Mouse (Mus musculus) ovary, postnatal 10 days (tissue): ENCODE results near the gene Gnb5.

Experiments used
- DNase-seq: peaks from one replicate; pipeline ENCODE4 v3.0.0; 2022; ENCODE audit warnings: low spot score

Gene Gnb5

DNA sequence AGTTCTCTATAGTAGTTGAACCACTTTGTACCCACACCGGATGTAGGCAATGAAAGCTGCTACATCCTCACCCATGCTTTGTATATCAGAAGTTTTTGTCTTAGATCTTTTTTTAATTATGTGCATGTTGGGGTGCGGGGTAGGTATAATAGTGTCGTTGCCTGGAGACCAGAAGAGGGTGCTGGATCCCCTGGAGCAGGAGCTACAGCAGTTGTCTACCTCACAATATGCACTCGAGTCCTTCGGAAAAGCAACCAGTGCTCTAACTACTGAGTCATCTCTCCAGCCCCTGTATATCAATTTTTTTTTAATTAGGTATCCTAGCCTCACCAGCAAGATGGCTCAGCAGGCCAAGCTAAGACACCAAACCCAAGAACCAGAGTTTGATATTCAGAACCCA is 927 bp downstream of the Gnb5 start:
- DNase-seq: no peak

DNA sequence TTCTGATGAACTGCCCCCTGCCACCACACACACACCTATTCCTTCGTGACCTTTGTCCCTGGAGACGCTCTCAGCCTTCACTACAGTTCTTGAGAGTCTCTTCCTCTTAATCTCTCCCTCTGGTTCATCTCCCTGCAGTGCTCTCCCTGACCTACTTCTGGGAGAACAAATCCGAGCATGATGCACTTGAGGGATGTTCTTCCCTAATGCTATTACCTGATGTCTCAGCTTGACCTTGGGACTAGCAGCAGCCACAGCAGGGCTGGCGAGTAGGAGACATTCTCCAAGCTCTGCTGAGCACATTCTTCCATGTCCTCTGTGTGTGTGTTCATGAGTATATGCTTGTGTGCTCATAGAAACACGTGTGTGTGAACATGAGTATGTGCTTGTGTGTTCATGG is 2.5 kb downstream of the Gnb5 start:
- DNase-seq: no peak

DNA sequence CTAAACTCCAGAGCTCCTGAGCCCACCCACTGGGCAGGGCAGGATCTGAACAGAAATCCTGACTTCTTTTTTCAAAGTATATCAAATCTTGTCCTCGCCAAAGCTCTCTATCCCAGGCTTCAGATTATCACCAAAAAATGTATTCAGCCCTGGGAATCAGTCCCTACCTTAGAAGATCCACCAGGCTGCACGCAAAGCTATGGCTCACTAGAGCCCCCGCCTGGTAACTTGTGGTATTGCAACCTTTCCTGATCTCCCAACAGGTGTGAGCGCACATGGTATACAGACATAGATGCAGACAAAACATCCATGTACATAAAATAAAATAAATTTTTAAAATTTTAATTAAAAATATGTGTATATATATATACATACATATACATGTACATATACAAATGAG is 5.9 kb downstream of the Gnb5 start:
- DNase-seq: peak; percentile 53

DNA sequence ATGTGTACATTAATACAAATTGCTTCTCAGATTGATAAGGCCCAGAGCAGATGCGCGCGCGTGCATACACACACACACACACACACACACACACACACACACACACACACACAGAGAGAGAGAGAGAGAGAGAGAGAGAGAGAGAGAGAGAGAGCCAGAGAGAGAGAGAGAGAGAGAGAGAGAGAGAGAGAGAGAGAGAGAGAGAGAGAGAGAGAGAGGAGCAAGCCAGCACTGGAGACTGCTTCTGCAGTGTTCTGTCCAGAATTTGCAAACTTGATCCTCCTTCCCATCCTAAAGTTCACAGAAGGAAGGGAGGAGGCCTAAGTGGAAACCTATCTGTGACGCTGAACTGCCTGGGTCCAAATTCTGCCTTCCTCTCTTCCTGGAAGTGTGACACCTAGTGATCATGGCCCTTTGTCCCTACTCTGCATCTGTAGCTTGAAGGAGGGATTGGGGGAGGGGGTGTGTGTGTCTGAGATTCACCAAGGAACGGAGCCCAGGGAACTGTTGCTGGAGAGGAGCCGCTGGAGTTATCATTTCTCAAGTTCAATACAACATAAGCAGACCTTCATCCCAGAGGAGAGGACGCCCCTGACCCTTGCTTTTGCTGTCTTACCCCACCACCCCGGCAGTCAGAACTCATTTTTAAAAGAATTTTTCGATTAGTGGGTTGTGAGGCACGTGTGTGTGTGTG is 7.2 kb downstream of the Gnb5 start:
- DNase-seq: no peak

DNA sequence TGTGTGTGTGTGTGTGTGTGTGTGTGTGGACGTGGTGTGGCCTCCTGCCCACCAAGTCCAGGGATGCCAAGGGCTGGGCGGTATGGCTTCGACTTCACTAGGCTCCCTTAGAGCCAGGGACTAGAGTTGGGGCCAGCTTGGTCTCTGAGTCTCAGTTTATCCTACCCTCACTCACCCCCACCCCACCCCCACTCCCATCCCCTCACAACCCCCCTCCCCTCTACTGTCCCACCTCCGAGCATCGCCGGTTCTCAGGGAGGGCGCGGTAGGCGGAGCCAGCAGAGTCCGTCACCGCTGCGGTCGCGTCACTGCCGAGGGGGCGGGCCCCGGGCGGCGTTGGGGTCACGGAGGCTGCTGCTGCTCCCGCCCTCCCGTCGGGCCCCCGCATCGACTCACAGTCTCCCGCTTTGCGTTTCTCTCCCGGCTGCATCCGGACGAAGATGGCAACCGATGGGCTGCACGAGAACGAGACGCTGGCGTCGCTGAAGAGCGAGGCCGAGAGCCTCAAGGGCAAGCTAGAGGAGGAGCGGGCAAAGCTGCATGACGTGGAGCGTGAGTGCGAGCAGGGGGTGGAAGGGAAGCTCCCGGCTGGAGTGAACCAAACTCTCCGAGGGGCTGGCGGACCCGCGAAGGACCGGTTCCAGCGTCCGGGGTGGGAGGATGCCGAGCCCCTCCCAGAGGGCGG is 7.9 kb downstream of the Gnb5 start:
- DNase-seq: peak; percentile 55

DNA sequence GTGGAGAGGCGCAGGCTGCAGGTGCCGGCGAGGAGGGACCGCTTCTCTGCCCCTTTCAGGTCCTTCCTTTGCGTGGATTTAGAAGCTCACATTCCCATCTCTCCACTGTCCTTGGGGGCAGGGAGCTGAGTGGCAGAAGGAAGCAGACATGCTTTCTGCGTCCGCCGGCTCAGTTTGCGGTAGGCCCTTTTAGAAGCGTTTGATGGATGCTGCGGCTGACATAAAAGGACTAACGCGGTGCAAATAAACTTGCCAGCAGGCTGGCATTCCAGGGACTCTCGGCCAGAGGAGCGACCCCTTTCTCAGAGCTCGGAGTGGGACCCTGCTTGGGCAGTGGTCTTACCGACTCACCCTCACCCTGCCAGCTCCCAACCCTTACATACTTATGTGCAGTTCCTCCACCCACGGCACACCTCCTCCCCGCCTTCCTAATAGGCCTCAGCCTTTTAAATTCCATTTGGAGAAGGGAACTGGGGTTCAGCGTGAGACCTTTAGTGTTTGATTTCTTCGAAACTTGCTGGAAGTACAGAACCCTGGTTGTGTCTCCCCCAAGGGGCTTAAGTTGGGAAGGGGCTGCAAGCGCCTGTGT is 8.5 kb downstream of the Gnb5 start:
- no peak for DNase-seq

DNA sequence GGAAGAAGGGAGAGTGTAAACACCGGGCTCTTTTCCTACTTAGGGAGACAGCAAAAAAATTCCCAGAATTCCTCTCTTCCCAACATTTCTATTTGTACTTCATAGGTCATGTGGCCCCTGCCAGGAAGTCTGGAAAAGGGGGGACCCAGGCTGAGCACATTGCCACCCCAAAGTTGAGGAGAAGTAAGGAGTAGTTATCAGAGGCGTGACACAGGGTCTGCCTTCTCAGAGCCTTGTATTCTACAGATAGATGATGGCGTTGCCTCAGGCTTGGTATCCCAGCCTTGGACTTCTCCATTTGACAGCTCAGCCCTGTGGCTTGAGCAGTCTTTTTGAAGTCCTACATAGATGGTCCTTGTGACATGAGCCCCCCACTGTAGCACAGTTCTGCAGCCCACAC is 9.2 kb downstream of the Gnb5 start:
- no peak for DNase-seq

DNA sequence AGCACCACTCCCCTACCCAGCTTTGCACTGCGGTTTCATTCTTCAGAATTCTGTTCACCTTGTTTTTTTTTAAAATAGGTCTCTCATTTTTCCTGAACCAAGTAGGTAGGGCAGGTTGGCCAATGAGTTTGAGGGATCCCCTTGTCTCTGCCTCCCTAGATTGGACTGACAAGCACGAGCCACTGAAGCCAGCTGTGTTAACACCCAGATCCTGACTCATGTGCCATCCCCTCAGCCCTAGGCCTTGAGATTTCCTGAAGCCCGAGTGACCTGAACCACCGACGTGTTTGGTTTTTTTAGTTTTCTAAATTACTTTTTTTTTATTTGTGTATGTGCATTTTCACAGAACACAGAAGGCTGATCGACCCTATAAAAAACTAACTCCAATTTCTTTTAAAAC is 10.7 kb downstream of the Gnb5 start:
- DNase-seq: no peak

DNA sequence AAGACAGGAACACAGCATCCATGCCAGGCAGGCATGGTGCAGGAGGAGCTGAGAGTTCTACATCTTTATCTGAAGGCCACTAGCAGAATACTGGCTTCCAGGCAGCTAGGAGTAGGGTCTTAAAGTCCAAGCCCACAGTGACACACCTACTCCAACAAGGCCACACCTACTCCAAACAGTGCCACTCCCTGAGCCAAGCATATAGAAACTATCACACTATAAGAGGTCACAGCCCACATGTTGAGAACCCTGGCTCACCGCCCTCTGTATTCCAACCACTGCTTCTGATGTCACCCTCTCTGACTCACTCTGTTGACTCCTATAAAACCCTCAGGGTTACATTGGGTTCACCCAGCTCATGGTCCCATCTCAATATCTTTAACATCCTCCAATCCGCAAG is 12.1 kb downstream of the Gnb5 start:
- no peak for DNase-seq

DNA sequence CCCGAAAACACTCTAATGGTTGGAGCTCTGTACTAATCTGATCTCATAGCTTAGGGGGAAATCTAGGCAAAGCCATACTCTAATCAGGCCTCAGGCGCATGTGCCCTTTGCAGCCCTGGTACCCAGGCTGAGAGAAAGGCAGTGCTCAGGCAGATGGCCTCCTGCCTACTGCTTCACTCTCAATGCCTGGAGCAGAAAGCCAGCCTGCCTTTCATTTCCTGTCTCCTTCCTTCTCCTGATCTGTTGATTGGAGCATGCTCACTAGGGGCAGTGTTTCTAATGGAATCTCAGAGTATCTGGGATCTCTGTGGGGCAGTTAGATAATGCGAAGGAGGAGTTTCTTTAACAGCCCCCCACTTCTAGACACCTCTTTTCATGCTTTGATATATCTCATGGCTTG is 13.3 kb downstream of the Gnb5 start:
- DNase-seq: no peak

DNA sequence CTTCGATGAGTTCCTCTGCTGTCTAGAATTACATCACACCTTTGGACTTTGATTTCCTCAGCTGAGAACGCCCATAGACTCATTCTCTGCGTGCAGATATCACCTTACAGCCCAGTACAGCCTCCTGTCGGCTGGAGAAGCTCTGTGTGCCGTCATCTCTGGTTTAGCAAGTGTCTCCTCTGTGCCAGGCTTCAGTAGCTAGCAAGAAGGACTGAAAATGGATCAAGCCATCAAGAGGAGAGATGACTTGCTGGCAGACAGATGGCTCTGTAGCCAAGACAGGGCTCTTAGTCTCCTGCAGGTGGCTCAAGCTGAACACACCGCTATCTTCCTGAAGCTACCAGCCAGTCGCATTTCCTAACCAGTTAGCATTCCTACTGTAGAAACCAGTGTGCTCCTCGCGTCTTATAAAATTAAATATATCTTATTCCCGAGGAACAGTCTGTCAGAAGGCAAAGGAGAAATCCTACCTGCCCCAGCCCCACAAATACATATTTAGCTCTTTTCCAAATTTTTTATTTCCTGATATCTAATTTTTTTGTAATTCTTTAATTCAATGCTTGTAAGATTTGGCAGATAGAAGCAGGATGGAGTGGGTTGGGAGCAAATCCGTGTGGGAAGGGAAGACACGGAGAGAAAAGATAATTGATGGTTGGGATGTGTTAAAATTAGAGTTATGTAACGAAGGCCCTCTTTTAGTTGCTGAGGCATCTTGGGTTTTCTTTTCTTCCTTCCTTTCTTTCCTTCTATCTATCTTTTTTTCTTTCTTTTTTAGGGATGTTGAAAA is 16.2 kb downstream of the Gnb5 start:
- DNase-seq: no peak

DNA sequence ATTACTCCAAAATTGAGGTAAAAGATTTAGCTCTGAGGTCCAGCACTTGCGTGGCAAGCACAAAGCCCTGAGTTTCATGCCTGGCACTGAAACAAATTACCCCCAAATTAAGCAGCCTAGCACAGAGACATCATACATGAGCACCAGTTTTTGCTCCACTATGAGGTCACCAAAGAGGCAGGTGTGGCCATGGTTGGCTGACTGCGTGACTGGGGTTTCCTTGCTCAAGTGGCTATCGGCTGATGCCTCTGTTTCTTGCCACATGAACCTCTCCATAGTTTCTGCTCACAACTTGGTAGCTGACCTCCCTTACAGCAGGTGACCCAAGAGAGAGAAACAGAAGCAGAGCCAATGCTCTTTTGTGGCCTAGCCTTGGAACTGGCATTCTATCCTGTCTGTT is 22.0 kb downstream of the Gnb5 start:
- no peak for DNase-seq

DNA sequence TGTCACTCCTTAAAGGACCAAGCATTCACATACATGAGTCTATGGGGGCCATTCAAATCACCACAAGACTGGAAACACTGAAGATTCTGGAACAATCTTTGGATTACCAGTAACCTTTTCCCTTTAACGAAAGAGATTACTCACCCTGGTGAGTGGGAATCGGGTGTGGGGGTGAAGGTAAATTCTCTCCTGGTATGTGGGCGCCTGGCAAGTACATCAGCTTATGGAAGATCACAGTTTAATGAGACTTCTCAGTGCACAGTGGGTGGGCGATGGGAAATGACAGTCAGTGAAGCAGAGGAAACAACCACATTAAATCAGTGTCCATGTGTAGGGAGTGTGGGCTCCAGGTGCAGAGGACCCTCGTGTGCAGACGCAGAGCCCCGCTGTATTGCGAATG is 24.7 kb downstream of the Gnb5 start:
- DNase-seq: no peak

DNA sequence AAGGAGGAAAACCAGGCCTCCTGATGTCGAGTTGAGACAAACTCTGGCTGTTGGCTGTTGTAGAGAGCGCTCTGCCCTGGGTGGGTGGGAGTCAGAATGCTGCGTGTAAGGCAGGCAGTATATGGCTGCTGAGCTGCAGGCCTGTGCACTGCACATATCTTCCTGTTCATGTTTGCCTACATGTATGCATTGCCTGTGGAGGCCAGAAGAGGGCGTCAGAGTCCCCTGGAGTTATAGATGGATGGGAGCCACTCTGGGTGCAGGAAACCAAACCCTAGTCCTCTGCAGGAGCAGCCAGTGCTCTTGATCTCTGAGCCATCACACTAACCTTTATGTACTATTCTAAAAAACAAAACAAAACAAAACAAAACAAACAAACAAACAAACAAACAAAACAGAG is 28.4 kb downstream of the Gnb5 start:
- no peak for DNase-seq

DNA sequence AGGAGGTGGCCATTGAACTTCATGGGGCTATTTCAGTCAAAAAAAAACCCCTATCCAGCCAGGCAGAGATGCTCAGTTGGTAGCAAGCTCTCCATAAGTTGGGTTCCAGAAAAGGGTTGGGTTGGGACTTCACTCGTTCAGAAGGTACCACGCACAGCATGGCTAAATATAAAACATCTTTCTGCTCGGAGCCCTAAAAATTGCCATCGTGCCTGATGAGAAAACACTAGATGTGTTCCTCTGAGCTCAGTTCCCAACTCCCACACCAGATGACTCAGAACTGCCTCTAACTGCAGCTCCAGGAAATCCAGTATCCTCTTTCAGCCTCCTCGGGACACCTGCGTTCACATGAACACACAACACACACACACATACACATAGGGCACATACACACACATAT is 31.9 kb downstream of the Gnb5 start:
- DNase-seq: no peak

DNA sequence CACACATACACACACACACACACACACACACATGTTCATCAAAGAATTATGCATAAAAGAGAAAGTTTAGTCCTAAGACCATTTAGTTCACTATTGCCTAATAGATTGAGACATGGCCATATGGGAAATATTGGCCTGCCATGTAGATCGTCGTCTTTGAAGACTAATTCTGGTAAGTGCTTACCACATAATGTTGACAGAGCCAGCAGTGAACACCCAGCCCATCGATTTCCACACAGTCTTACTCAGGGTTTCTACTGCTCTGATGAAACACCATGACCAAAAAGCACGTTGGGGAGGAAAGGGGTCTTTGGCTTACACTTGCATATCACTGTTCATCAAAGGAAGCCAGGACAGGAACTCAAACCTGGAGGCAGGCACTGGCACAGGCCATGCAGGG is 36.3 kb downstream of the Gnb5 start:
- DNase-seq: no peak

DNA sequence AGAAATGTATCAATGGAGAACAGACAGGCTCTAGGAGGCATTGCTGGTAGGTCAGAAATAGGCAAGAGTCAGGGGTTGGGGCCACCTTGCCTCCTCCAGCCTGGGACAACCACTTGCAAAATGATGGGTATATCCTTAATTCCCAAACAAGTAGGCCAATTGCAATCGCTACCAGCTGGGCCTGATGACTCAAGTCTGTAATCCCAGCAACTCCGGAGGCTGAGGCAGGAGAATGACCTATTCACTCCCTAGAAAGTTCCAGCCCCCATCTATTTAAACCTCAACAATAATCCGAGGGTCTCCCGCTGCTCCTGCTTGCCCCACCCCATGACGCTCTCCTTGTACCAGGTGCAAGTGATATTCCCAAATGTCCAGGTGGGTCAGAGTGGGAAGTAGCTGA is 41.4 kb downstream of the Gnb5 start, which contains the start of gene Bcl2l10:
Gene Bcl2l10 (plus strand): TSS at position 301 of the 400 bp plus-strand sequence.
- no peak for DNase-seq

DNA sequence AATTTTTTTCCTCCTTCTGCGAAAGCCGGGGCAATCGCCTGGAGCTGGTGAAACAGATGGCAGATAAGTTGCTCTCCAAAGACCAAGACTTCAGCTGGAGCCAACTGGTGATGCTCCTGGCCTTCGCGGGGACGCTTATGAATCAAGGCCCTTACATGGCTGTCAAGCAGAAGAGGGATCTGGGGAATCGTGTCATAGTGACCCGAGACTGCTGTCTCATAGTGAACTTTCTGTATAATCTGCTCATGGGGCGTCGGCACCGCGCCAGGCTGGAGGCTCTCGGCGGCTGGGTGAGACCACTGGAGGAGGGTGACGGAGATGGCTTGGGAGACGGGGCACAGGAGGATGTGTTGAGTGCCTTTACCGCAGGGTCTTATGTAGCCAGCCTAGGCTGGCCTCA is 42.0 kb downstream of the Gnb5 start:
- no peak for DNase-seq

DNA sequence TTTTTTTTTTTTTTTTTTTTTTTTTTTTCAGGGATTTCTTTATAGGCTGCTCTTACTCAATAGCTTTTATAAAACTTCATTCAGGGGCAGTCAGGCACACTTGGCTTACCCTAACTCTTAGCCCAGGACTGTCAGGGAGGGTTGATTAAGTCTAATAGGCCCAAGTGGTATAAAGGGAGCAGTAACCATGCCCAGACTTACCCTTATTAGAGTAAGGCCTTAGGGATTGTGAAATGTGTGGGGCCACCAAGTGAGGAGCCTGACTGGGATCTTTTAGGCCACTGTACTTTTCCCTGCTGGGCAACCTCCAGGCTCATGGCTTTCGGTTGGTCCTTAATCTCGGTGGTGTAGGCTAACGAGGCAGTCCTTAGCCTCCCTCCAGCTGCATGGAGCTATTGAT is 42.6 kb downstream of the Gnb5 start:
- no peak for DNase-seq

DNA sequence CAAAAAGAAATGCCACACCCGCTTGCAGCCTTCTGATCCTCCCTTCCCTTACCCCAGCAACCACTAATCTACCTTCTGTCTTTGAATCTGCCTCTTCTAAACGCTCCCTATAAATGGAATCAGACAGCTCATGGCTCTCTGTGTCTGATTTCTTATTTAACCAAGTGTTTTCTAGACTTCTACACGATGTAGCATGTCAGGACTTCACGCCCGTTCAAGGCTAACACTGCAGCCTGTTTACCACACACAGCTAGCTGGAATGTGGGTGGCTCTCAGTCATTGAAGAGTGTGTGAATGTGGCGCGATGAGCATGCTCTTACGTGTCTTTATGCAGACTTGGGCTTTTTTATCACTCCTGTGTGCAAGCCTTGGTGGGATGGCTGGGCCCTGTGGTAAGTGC is 47.0 kb downstream of the Gnb5 start:
- DNase-seq: no peak

DNA sequence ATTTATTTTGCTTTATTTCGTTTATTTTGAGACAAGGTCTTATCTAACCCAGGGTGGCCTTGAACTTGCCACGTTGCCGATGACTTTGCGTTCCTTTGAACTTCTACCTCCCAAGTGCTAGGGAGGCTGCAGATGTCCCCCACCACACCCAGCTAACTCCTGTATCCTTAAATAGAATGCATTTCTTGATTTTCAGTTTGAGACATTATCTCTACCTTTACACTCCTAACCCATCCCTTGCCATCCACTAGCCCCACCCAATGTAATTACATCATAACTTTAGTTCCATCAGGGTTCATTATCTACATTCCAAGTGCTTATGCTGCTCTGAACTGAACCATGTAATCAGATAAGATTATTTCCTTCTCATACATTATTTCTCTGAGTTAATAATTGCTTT is 49.7 kb downstream of the Gnb5 start:
- no peak for DNase-seq

DNA sequence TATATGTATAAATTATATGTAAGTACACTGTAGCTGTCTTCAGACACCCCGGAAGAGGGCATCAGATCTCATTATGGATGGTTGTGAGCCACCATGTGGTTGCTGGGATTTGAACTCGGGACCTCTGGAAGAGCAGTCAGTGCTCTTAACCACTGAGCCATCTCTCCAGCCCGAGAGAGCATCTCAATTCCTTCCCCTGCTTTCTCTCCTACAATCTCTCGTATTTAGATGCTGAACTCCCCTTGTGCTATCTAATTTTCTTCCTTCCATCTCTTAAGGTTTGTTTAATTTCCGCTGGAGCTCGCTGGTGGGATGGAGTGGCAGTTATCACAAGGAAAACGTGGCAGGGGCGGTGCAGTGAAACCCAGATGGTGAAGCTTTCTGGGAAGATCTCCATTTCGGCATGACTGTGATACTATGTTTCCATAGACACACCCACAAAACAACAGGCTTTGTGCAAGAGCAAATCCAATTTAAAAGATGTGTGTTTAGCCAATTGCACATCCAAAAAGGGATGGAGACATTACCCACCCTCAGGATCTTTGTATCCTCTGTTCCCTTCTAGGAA is 51.1 kb downstream of the Gnb5 start:
- no peak for DNase-seq

DNA sequence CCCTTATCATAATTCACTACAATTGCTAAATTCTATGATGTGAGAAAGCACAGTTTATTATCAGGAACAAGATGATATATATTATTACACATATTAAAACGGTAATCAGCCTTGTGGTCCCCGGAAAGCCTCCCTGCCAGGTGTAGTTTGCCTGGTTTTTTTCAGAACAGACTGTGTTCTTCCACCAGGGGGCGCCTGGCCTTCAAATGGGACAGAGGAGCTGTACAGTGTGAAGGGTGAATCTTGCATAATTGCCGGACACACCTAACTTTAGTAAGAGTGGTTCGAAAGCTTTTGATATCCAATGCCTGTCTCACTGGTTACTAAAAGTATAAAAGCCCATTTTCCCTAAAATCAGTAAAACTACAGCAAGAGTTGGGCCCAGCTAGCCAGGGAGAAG is 55.6 kb downstream of the Gnb5 start:
- DNase-seq: peak; percentile 36
